ENCODE assay signal across 14 mouse cellular contexts in the genomic region with DNA sequence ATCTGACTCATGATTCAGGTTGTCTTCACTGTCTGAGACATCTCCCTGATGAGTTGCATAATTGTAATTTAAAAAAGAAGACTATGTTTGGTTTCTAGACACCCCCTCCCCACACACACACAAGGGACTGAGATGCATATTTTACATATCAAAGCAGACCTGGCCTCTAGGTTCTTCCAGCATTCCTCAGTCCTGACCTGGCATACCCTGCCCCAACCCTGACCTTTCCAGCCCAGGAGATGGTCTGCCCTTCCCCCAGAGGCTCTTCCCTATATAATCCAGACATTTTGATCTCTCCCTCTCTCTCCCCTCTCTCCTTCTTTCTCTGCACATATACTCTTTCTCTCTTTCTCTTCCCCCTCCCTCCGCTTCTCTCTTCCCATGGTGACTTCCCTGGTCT.
"Had no signal": no experiment of that assay in that cellular context is flagged by ENCODE, and none has a peak within 500 bp of the region (broad histone marks: within the 10 kb centered on the region; RNA-seq: fewer than 3 reads in every experiment).

No protein-coding gene starts in this region.

- DNase-seq: lung, adult 18-20 months; lung, embryonic 14.5 days; lung, postnatal 10 days; lung, postnatal 4 days; right cerebral cortex, postnatal 14 days; thymus, adult 2 months; thymus, postnatal 25 days; thymus, postnatal 4 days had no signal

- H3K9ac ChIP-seq: lung, embryonic 14.5 days; midbrain, embryonic 13.5 days; midbrain, embryonic 15.5 days; neural tube, embryonic 12.5 days; stomach, embryonic 15.5 days had no signal

- H3K27me3 ChIP-seq: midbrain, embryonic 13.5 days; midbrain, embryonic 15.5 days; neural tube, embryonic 12.5 days; stomach, embryonic 15.5 days had no signal

- H3K27ac ChIP-seq: midbrain, embryonic 10.5 days; midbrain, embryonic 13.5 days; midbrain, embryonic 15.5 days; neural tube, embryonic 12.5 days; stomach, embryonic 15.5 days; stomach, postnatal 0 days had no signal

- H3K4me2 ChIP-seq: lung, embryonic 14.5 days; midbrain, embryonic 13.5 days; midbrain, embryonic 15.5 days; neural tube, embryonic 12.5 days; stomach, embryonic 15.5 days had no signal

- H3K36me3 ChIP-seq: midbrain, embryonic 10.5 days; neural tube, embryonic 12.5 days; stomach, embryonic 15.5 days had no signal

- H3K4me3 ChIP-seq: midbrain, embryonic 10.5 days; midbrain, embryonic 13.5 days; midbrain, embryonic 15.5 days; neural tube, embryonic 12.5 days; stomach, embryonic 15.5 days had no signal

- H3K4me1 ChIP-seq: midbrain, embryonic 10.5 days; midbrain, embryonic 13.5 days; midbrain, embryonic 15.5 days; neural tube, embryonic 12.5 days; stomach, embryonic 15.5 days had no signal

- H3K9me3 ChIP-seq: midbrain, embryonic 10.5 days; midbrain, embryonic 13.5 days; midbrain, embryonic 15.5 days; neural tube, embryonic 12.5 days; stomach, embryonic 15.5 days had no signal

- ATAC-seq: midbrain, embryonic 13.5 days; midbrain, embryonic 15.5 days had no signal
